Mouse (Mus musculus): ENCODE measurements around the gene Ttc28.

GRCm38 (mm10) chr5:111113694-111114375, 234.2 kb downstream of the Ttc28 start:
- TF ChIP-seq CTCF (IDR thresholded peaks at IDR 0.05; ENCODE audit: low read depth, low read length): no peak
- TF ChIP-seq POLR2A (IDR thresholded peaks at IDR 0.05; ENCODE audit: extremely low read depth, insufficient read depth, low read length): no peak
